Mouse (Mus musculus): Measurements from ENCODE around the gene Capzb. TPM values are rescaled to one million over a fixed set of nuclear protein-coding genes. Genes with fewer than 3 reads are reported as not detected.

Capzb gene
- polyA plus RNA-seq, 1 experiment, result 116 TPM

GRCm38 (mm10) chr4:139265783-139266499 lies 73.2 kb downstream of the Capzb start:
- DNase-seq (ENCODE audit: low read depth), result no peak

GRCm38 (mm10) chr4:139266500-139266865 lies 73.8 kb downstream of the Capzb start:
- no peak for DNase-seq (ENCODE audit: low read depth)

DNA sequence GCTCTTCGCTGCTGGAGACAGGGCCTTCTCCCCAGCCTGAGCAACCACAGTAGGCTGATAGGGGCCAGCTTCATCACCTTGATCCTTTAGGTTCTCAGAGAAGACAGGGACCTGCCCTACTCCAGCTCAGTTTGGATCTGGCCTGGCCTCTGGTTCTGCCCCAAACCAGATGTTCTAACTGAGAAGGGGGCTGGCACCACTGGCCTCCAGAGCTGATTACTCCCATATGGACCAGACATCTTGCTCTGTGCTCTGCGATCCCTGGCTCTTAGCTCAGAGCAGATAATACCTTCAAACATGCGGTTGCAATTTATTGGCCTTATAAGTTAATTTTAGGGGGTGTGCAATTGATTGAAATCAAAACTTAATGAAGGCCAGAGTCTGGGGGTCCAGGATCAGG lies 74.6 kb downstream of the Capzb start:
- DNase-seq (ENCODE audit: low read depth), result no peak

- DNase-seq (ENCODE audit: low read depth), result peak; percentile 34
Observed at GRCm38 (mm10) chr4:139268242-139268641, 75.5 kb downstream of the Capzb start.

- no peak for DNase-seq (ENCODE audit: low read depth)
Observed at GRCm38 (mm10) chr4:139270168-139270567, 77.5 kb downstream of the Capzb start.

DNA sequence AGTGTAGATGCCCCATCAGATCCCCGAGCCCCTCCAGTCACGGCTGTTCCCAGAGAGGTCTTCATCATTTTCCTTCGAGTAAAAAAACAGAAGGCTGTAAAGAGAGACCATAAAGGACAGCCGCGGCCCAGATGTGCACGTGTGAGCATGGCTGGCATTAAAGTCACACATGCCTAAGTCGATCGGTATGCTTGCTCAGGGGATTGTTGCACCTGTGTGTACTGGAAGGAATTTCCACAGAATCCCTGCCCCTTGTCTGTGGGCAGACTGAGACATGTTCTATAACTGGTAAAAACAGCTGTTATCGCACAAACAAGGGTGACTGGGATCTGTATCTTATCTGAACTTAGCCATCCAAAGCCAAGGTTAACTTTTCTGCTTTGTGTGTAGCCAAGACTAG lies 78.9 kb downstream of the Capzb start:
- no peak for DNase-seq (ENCODE audit: low read depth)

- no peak for DNase-seq (ENCODE audit: low read depth)
Observed at GRCm38 (mm10) chr4:139272951-139273680, 80.4 kb downstream of the Capzb start.

DNA sequence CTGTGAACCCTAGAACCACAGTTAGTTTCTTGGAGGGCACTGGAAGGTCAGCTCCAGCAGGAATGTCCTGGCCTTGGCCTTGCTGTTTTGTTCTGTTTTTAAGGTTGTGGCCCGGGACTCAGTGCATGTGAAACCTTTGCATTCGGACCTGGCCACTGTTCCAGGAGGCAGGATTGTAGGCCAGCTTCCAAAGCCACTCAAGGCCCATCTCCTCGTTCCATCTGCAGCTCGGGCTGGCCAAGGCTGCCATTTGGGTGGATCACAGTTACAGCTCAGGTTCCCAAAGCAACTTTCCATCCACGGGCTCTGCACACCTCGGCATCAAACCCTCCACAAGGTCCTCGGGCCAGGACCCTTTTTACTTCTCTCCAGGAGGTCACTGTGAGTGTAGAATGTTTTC lies 81.9 kb downstream of the Capzb start:
- DNase-seq (ENCODE audit: low read depth), result no peak

GRCm38 (mm10) chr4:139276411-139276810 lies 83.7 kb downstream of the Capzb start:
- DNase-seq (ENCODE audit: low read depth), result no peak

- no peak for DNase-seq (ENCODE audit: low read depth)
Observed at GRCm38 (mm10) chr4:139280530-139280929, 87.8 kb downstream of the Capzb start.

DNA sequence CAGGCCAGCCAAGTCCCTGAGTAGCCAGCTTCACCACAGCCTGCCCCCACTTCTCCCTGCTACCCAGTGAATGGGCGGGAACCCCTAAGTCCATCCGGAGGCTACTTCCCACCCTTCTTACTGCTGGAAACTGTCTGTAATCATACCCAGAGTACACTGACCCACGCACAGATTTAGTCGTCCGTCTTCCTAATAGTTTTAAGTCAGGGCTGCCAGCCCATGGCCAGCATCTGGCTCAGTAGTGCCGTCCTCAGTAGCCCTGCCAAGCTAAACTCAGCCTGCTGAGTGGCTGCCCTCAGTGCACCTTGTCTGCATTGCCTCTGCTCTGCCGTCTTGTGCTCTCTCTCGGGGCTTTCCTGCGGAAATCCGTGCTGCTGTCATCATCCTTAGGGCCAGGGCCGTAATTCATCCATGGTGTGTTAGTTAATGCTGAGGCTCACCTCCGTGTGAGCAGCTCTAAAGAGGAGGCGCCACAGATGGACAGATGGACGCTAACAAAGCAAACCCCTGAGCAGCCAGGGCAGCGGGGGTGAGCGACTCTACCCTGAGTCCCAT lies 89.2 kb downstream of the Capzb start:
- no peak for DNase-seq (ENCODE audit: low read depth)

DNA sequence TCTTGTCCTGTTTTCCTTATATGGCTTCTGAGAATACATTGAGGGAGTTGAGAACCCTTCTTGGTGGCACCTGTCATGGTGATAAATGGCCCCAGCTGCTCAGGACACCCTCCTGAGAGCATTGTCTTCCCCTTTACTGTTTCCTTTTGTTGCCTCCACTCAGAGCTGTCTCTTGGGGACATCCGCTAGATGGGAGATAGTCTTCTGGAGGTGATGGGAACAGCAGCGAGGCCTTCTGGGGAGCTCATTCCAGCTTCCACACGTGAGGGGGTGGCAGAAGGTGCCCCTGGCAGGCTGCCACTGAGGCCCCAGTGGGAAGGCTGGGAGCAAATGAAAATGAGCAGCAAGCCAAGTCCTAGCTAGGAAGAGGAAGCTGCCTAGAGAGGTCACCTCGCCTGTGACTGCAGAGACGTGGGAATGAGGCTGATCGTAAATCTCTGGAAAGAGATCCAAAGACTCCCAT lies 90.3 kb downstream of the Capzb start:
- no peak for DNase-seq (ENCODE audit: low read depth)

DNA sequence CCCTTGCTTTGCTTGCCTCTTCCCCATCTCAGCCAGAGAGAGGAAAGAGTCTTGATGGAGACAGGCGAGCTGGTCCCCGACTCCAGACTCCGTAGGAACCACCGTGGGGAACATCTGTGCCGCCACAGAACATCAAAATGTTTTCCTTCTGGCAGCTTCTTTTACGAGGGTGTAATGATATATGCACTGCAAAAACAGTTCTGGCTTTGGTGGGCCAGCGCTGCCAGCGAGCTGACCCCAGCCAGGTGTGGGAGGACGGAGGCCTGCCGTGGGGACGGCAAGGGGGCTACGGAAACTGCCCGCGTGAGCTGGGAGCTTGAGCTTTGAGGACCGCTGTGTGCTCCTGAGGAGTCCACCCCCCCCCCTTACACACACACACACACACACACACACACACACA lies 92.2 kb downstream of the Capzb start:
- no peak for DNase-seq (ENCODE audit: low read depth)

DNA sequence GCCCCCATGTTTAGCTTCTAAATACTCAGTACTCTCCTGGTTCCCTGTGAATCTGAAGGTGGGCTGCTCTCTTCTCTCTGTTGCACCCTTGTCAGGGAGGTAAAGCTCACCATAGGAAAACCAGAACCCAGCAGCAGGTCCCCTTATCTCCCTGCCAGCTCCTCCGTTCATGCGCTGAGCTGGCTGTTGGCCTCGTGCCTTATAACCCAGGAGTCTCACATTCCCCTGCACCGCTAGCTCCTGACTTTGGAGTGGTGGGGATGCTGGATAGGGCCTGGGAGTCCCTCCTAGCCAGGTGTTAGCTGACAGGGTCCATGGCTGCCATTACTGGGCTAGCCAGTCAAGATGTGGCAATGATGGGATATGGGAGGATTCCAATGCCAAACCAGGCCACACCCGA lies 93.5 kb downstream of the Capzb start:
- DNase-seq (ENCODE audit: low read depth), result no peak

- DNase-seq (ENCODE audit: low read depth), result no peak
Observed at GRCm38 (mm10) chr4:139287122-139287863, 94.6 kb downstream of the Capzb start.

DNA sequence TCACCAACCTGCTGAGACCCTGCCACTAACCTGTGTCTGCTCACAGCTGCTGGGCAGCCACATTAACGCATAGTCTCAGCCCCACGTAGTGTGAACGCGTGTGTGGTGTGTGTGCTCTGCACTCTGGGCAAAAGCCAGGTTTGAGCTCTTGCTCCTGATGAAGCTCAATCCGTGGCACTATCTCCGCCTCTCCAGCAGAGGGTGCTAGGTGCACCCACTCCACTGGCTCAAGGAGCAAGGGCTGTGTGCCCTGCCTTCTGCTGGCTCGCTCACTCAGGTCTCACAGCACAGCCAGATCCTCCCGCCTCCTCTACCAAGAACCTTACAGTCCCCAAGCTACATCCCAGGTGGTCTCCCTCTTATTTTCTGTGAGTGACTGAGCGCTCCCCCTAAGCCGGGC lies 96.3 kb downstream of the Capzb start:
- no peak for DNase-seq (ENCODE audit: low read depth)

- DNase-seq (ENCODE audit: low read depth), result no peak
Observed at GRCm38 (mm10) chr4:139291099-139291498, 98.4 kb downstream of the Capzb start.

GRCm38 (mm10) chr4:139292038-139292437 lies 99.3 kb downstream of the Capzb start:
- no peak for DNase-seq (ENCODE audit: low read depth)

- no peak for DNase-seq (ENCODE audit: low read depth)
Observed at GRCm38 (mm10) chr4:139297566-139297965, 104.9 kb downstream of the Capzb start.

DNA sequence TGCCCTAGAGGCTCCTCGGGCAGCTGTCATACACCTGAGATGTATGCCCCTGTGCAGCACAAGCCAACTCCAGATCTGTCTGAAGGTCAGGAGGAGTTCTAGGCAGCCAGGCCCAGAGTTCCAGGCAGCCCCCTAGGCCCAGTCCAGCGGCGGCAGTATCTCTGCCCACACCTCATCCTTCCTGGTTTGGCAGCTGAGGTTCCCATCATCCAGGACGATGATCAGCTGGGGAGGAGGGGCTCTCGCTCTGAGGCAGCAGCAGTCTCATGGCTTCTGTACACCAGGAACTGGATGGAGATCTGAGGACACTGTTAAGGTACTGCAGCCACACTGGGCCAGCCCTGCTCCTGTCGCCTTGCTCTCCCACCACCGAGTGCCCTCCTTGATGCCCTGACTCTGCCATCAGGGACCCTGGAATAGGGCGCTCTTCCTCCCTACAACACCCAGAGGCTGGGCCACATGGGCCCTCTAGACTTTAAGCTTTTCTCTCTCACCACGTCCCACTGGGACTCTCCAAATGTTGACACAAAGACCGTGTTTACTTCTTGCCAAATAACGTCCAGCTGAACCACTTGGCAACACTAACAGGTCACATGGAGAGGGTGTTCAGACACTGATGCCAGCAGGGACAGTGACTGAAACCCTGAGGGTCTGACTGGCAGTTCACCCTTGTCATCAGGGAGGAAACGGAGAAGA lies 106.1 kb downstream of the Capzb start:
- no peak for DNase-seq (ENCODE audit: low read depth)

GRCm38 (mm10) chr4:139301780-139302179 lies 109.1 kb downstream of the Capzb start:
- DNase-seq (ENCODE audit: low read depth), result no peak

- no peak for DNase-seq (ENCODE audit: low read depth)
Observed at GRCm38 (mm10) chr4:139302241-139302640, 109.5 kb downstream of the Capzb start.
